Mouse (Mus musculus) right cerebral cortex, postnatal 10 days (tissue): ENCODE results near the gene Itga2.

Source experiments
- DNase-seq, 2 experiments: peaks; one replicate each; pipeline ENCODE4 v3.0.0; 2021; ENCODE audit warnings: low spot score in 2 of 2

Gene Itga2

DNA sequence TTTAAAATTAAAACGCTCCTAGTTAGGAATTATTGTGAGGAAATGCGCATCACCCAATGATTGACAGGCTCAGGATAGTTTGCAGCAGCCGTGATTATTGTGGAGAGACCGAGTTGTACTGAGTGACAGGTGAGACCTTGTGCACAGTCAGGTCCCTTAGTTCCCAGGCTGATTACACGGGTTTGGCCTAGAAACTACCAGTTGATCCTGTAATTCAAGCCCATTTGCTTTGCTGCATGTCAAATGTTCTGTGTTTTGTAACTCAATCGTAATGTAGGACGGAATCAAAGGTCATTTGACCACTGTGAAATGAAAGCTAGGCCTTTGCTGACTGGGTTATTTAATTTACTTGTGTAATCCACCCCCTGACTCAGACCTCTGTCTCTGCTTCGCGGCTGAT is 113.4 kb downstream of the Itga2 start:
- no peak for DNase-seq

DNA sequence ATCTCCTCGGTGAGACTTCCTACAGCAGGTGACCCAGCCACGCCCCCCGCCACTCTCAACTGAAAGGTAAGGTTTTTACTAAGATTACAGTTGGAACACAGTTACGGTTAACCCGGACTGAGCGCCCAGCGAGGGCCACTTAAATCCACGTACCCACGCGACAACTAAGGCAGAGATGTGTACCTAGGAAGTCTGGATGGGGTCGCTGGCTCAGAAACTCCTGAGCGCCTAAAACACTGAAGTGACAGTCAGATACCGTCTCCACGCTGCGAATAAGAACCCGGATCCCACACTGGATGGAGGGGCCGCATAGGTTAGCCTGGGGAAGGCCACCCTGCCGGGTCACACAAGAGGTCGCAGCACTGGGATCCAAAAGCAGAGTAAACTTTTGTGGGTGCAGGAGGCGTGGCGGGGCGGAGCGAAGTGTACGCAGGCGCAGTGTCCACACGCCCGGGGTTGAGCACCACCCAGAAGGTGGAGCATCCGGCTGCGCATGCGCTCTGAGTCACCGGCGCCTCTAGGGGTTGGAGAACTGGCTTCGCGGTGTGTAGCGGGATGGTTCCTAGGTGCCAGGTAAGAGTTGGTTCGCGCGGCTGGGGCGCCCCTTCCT is 114.0 kb downstream of the Itga2 start, which contains the start of gene Mocs2:
Gene Mocs2 (plus strand): TSS at position 486 of the 610 bp plus-strand sequence.
- peak; percentile 93 to 95 for DNase-seq

DNA sequence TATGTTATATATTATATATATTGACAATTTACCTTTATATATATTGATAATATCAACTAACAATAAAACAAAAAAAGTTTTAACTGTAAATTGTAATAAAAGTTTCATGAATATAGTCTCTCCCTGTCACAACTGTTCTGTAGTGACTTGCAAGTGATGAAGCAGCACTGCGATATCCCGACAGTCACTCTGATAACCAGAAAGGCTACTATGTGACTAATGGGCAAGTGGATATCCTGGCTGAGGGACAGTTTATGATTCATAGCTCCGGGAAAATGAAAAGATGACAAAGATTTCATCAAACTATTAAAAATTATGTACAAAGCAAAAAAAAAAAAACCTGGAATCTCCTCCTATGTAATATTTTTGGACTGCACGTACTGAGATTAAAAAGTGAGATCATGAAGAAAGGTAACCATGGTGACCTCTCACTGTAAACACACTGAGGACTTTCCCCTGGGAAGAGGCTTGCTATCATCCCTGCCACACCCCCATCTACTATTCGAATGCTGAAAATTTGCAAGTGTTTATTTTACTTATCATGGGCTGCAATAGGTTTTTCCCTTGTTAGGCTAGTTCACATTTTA is 122.2 kb downstream of the Itga2 start:
- DNase-seq = no peak

DNA sequence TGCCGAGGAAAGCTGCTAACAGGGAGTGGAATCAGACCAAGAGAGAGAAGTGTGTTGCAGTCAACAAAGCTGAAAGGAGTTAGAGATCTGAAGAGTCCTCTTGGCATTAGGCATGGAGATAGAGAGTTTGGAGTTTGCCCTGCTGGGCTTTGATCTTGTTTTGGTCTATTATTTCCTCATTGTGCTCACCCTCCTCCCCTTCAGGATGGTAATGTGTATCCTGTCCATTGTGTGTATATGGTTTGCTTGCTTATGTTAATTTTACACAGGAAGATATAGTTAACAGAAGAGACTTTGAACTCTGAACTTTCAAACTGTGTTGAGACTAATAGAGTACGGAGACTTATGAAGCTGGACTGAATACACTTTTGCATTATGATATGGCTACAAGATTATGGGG is 128.9 kb downstream of the Itga2 start:
- no peak for DNase-seq

DNA sequence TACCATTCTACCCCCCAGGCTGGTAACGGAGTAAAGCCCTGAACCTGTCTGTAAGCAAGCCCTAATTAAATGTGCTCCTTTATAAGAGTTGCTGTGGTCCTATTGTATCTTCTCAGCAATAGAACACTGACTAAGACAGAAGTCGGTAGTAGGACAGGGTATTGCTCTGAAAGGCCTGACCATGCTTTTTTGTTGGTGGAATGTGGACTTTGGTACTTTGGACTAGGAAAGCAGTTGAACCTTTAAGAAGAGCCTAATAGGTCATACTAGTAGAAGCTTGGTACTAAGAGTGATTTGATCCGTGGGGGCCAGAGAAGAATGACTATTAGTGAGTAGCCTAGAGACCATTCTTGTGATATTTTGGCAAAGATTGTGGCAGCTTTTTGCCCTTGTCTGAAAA is 130.0 kb downstream of the Itga2 start:
- DNase-seq = no peak

DNA sequence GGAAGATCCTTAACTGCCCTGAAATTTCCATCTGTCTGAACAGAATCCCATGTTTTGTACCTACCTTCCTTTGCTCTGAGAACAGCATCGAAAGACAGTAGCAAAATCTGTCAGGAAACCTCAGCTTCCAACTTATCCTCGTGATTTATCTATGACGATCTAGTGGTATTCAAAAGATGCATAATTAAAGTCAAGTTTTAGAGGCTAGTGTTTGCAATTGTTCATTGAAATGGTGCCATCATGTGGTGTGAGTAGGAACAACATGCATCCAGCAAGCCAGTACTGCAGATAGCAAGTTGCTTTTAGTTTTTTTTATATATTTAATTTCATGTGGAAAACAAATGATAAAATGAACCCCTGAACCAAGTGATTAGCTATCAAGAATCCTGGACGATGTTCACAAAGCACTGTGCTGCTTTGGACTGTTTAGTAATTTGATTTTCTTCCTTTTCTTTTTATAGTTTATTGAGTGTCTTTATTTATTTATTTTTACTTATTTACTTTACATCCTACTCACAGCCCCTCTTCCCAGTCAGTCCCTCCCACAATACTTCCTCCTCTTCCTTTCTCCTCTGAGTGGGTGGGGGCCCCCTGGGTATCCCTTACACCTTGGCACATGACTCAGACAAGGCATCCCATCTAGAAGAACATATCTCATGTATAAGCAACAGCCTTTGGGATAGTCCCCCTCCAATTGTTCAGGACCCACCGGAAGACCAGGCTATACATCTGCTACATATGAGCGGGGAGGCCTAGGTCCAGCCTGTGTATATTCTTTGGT is 138.5 kb downstream of the Itga2 start:
- peak; percentile 78 to 83 for DNase-seq

DNA sequence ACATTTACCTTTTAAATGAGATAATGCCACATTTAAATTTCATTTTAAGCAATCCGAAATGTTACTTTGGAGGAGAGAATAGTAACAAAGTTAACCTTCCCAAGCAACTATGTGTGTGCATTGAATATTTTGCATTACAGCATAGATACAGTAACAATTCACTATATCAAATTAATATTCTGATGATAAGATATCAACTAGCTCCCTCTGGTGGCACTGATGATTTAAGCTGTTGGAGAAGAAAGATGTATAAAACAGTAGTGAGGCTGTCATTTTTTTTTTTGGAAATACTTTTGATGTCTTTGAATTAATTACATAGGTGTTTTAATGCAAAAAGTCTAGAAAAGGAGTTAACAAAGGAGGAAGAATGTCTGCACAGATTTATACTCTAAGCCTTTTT is 140.4 kb downstream of the Itga2 start:
- DNase-seq = peak in 1 of 2 experiments; percentile 43
